Mouse (Mus musculus) megakaryocyte-erythroid progenitor cell, adult 5-6 weeks (primary cell): ENCODE measurements around the gene Galnt16. TPM values are rescaled to one million over a fixed set of nuclear protein-coding genes. Genes with fewer than 3 reads are reported as not detected.

Experiments
- ATAC-seq: replicated peaks from 2 replicates; pipeline ENCODE4 v1.8.0; 2016; ENCODE audit warnings: mild to moderate bottlenecking, inconsistent platforms; ENCODE audit not compliant: severe bottlenecking, poor library complexity, low FRiP score, low TSS enrichment
- total RNA-seq, 2 experiments: library from RNA; stranded (forward) in 1 of 2; stranded (reverse) in 1 of 2; fragments of 200-1000, 215-1000 nt in 1 of 2; fragments of >200 nt in 1 of 2; fragmentation: Nextera tagmentation in 1 of 2; gene quantifications; 2 replicates each; pipeline ENCODE4 v1.2.3; 2014 to 2017

The Galnt16 gene
- total RNA-seq, 2 experiments from 2014 or later, result not detected

DNA sequence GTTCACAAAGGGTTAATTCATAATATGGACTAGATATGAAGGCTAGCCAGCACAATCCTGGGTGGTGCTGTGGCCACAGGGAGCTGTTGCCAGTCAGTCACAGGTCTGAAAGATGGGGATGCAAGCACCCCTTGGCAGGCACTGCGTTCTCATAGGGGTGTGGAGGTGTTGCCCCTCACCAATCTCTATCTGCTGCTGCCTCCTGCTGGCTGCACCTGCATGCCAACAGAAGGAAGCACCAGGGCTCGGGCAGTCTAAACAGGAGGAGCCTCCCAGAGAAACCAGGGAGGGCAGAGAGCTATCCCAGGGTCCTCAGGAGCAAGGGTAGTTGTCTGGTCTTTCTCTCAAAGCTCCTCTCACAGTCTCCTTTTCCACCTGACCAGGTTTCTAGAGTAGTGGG is 66.9 kb downstream of the Galnt16 start:
- ATAC-seq, result 0 out of 2 replicates have a peak, but pooled peaks have one; percentile 30

DNA sequence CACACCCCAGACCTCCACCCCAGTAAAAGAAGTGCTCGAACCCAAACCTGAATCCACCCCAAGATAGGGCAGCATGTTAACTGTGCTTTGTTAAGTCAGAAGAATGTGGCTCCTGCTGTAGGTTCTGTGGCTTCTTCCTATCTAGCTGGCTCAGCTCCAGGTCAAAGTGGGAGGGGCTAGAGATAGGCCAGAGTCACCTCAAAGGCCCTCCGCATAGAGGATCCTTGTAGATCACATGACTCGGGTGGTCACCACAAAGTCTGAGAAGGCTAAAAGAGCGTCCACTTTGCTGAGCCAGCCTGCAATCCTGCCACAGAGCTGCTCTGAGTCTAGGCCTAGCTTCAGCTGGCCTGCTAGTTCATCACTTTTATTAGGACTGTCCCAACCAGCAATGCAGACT is 76.1 kb downstream of the Galnt16 start:
- ATAC-seq, result peak; percentile 74

DNA sequence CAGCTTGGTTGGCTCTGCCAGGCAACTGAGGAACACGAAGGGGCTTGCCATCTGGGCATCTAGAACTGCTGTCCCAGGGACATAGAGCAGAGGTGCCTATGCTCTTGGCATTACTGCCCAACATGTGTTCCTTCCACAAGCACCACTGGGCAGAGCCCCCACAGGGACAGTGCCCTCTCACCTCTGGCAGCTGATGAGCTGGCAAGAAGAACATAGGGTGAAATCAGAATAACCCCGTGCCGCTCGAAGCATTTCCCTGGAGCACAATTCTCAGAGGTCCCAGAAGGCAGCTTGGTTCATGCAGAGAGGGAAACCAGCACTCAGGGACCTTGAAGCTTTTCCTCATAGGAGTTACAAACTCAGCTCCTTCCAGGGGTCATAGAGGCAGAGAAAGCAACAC is 76.7 kb downstream of the Galnt16 start:
- ATAC-seq, result no peak

DNA sequence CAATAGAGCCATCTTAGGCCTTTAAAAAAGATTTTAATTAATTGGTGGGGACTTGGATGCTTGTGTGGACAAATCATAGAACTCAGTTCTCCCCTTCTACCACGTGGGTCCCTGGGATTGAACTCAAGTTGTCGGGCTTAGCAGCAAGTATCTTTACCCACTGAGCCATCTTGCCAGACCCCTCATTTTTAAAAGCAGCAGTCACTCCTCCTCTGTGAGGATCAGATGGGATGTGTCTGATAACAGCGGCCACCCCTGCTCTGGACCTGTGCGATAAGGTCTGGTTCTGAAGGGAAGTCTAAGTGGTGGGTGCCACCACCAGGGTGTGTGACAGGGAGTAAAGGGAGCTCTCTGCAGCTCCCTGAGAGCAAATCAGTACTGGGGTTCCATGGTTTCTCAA is 77.5 kb downstream of the Galnt16 start:
- ATAC-seq, result peak; percentile 64

DNA sequence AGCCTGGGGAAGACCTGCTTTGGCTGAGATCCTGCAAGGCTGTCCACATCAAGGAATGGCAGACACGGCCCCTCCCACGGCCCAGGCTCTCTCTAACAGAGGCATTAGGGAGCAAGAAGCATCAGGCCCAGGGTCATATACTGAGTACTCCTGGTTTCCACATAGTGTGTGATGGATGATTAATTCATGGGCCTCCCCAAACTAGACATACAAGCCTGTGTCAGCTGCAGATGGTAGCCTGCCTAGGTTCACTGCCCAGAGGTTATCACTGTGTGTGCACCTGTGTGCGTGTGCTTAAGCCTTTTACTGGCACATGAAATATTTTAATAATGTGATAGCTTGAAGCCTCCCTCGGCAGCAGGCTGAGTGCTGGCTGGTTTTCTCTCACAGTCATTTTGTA is 77.9 kb downstream of the Galnt16 start:
- ATAC-seq, result peak; percentile 36

DNA sequence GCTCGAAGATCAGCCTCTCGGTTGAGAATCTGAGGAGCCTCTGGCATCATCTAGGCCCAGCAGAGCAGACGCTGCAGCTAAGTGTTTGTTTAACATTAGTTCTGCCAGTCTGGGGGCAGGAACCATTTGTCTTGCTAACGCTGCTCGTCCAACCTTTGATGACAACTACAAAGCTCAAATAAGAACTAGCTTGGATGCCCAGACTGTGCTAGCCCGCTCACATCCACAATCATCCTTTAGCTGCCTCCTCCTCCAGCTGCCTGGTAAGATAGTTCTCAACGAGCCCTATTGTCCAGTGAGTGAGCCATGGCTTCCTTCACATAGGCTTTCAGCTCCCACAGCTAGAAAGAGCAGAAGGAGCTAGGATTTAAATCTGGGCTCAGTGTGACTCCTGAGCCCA is 80.2 kb downstream of the Galnt16 start:
- no peak for ATAC-seq

DNA sequence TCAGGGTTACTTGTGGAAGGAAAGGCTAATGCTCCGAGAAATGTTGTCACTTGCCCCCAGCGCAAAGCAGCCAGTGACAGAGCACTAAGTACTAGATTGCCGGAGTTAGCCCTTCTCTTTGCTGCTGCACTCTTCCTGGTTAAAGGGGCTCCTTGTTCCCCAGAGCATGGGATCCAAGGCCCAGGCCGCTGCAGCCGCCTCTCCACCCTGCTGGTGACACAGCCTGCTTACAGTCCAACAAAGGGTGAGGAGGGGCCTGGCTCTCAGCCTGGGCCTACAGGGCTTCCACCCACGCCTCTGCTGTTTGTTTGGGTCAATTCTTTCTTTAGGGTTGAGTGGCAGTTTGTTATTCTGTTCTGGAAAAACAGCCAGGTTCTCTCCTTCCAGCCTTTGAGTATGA is 80.7 kb downstream of the Galnt16 start:
- ATAC-seq, result no peak

DNA sequence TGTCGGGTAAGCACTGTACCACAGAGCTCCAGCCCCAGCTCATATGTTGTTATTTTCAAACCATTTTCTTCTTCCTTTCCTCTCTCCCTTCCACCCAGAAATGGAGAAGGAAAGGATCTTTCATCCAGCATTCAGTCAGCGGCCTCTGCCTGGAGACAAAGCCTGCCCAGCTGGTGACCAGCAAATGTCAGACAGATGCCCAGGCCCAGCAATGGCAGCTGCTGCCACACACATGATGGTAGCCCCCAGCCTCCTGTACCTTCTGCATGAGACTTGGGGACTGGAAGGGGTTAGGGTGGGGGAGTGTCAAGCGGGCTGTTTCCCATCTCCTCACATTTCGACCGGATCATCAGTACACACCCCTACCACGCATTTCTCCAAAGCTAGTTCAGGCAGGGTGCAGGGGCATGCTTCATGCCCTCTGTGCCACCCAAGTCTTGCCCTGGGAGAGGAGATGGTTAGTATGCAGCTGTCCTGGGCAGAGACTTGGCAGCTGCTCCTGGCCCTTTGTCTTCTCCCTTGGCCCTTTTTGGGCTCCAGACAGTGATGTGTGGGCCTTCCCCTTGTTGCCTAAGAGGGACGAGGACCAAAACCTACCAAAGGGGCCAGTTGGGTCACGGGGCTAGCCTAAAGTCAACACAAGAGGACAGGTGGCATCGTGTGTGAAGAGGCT is 83.7 kb downstream of the Galnt16 start:
- no peak for ATAC-seq

DNA sequence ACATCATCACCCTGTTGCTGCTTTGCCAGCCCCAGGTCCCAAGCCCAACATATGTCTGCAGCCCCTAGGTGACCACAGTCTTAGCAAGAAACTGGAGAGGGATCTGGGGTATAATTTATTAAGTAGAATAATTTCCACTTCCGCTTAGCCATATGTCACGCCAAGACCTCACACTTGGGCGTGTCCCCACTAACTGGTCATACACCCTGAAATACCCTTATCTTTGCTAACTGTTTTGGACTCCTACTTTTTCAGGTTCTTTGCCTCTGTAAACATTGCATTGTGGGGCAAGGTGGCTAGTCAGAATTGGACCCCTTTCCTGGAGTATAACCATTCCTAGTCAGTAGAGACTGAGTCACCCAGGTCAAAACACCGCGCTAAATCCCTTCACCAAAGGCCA is 84.4 kb downstream of the Galnt16 start:
- peak; percentile 57; the same call in 1 of the 2 replicates for ATAC-seq

DNA sequence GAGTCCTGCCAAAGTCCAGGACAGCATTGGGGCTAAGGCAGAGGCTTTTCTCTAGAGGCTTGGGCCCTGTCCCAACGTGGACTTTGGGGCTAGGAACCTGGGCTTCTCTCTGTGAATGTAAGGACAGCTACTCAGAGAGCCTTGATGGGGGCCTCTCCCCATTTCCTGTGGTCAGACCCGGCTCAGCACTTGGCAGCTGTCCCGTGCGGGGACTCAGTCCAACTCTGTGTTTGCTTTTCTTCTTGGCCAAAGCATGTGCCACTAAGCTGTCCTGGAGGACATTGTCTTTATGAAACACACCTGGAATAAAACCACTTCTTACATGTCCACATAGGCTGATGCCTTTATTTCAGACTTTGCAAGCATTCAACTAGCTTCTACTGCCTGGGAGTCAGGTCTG is 85.5 kb downstream of the Galnt16 start:
- no peak for ATAC-seq

DNA sequence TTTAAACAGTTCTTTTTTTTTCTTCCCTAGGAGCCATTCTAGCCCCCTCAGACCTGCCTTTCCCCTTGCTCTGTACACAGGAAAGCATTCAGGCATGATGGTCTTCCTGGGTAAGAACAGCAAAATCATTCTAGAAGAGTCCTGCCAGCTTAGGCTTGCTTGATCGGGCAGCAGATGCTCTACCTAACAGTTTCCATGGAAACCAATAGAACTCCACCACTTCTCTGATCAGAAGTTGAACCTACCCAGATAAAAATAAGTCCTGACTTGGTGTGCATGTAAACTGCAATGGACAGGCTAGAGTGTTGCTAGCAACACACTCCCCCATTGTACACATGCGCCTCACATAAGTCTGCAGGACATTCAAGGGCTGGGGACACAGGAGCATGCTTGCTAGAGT is 86.1 kb downstream of the Galnt16 start:
- no peak for ATAC-seq

DNA sequence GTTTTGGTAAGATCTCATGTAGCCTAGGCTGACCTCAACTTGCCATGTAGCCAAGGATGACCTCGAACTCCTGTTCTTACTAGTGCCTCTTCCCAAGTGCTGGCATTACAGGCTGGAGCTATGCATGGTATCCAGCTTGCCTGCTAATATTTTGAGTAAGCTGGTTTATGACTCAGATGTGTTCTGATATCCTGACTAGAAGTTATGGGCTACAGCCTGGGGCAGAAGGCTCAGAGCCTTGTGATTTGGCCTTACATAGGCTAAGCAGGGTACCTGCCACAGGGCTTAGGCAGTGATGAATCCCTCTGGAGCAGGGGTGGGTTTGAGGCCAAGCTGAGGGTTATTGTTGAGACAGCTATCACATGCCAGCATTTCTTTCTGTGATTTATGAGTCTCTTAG is 90.5 kb downstream of the Galnt16 start:
- ATAC-seq, result no peak

DNA sequence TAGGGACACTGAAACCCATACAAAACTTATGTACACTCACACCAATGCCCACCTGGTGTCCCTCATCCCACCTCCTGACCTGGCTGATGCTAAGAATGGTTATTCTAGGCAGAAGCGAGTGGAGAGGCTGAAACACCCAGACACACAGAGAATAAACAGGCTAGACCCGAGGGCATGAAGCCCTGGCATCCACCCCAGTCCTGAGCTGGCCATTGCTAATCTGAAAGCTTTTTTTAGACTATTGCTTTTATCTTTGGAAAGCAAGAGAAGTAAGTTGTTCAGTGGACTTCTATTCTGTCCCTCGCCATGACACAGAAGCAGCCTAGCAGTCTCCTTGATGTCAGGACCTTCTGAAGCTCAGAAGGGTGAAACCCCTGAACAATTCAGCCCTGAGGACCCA is 91.9 kb downstream of the Galnt16 start:
- no peak for ATAC-seq

DNA sequence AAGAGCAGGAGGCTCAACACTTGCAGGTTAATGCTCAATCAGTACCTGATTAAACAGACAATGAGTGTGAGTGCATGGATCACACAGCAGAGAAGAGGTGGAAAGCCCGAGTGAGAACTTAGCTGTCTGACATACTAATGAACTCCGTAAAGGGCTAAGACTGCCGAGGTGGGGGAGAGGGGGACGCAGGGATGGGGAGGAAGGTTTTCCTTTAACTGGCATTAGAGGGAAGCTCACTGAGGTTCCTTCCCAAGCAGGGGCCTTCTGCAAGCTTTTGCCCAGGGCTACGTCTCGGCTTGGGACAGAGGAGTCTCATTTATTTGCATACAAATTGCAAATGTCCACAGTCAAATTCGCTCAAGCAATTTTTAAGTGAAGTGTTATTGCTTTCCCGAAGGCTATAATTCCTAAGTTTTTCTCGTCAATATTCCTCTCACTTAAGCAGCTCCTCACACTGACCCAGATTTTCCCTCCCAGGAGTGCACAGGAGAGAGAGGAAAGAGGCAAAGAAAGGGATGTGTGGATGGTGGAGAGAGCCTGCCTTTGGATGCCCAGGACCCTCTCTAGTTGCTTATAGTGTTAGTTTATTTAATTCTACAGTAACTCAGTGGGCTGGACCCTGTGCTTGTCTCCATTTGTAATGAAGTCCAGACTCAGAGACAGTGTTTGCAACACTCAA is 94.2 kb downstream of the Galnt16 start:
- no peak for ATAC-seq

DNA sequence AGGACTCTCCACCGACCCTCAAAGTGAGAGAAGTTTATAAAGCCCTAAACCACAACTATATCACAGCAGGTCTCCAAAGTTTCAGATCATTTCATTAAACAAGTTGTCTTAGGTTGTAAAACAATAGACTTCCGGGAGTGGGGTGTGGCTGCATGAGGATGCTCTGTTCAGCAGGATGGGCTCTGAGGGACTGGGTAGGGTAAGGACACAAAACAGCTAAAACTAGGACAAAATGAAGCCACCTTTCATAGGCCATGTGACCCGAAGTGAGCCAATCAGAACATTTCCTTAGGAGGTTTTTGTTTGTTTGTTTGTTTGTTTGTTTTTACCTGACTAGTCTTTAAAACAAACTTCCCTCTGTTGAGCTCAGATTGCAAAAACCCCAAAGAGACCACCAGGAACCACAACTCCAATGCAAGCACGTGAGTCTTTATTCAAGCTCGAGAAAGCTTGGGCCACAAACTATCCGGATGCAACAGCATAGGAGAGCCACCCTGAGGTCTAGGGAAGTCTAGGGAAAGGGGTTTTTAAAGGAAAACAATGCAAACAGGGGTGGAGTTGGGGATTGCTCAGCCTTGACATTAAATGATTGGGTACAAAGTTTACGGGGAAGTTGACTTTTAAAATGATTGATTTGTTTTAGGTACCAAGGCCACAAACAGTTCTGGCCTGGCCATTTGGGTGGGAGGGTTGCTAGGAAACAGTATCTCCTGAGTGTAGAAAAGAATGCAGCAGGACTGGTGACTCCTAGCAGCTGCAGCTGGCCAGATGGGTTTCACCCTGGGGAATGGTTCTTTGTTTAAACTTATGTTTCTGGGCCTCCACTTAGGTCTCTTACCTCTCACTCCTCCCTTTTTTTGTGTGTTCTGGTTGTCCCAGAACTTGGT is 97.5 kb downstream of the Galnt16 start:
- ATAC-seq, result no peak

DNA sequence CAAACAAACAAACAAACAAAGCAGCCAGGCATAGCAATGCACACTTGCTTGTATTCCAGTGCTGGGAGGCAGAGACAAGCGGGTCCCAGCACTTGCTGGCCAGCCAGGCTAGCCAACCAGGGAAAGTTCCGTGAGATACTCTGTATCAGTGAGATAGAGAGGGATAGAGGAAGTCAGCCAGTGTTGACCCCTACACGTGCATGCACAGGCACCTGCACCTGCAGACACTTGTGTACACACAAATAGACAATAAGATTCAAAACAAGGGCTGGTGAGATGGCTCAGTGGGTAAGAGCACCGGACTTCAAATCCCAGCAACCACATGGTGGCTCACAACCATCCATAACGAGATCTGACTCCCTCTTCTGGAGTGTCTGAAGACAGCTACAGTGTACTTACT is 102.4 kb downstream of the Galnt16 start:
- no peak for ATAC-seq

DNA sequence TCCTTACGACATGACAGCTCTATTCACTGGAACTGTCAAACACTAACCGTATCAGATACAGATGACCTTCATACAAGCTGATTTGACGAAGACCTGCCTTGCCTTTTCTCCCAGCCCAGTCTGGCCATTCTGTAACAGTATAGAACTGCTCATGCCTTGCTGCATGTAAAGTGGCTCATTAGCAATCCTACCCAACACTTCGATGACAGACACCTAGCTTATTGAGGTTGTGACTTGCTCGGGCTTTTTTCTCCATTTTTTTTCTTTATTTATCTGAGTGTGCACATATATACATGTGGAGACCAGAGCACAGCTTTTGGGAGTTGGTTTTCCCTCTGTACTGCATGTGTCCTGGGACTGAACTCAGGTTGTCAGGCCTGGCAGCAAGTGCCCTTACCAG is 113.7 kb downstream of the Galnt16 start:
- no peak for ATAC-seq

DNA sequence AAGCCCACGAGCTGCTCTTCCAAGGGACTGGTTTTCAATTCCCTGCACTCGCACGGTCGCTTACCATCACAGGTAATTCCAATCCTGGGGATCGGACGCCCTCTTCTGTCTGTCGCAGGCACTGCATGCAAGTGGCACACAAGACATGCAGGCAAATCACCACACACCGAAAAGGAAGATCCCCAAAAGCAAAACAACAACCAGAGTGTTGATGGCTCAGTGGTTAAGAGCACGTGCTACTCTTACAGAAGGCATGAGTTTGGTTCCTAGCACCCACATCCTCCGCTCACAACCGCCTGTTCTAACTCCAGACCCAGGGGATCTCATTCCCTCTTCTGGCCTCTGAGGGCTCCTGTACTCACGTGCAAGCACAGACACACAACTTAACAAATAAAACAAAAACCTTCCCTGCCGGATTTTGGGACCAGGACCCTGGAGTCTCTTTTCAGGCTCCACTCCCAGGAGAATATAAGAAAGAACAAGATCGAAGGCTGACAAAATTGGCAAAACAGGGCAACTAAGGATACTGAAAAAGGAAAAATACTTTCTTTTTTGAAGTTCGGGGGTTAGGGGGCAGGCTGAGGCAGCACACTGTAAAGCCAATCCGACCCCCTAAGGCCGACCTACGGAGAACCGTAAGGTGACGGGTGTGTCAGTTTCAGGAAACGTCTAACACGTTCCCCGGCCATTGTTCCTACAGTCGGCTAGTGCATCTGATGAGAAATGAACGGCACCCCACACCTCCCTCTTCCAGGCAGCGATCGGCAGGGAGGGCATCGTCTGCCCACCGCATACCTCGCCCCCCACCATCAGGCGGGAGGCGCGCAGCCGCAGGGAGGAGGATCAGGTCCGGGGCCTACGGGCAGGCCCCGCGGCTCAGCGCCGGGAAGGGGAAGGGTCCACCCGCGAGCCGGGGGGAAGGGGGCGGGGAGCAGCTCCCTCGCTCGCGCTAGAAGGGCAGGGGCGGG is 124.9 kb downstream of the Galnt16 start:
- peak; percentile 53 for ATAC-seq
